Mouse (Mus musculus) midbrain, embryonic 12.5 days (tissue): ENCODE data around the gene Nptxr. TPM values are rescaled to one million over a fixed set of nuclear protein-coding genes. Genes with fewer than 3 reads are reported as not detected.
A peak's percentile ranks its signal among the peaks of the same experiment; 100 is the strongest.

Experiments
- ATAC-seq: fragments of 200-750 bp; cut with Nextera tagmentation; 2 replicates; pipeline ENCODE4 v1.8.0; 2017; ENCODE audit warnings: low read depth, moderate TSS enrichment, moderate library complexity; ENCODE audit not compliant: low FRiP score
- H3K27ac ChIP-seq: fragments of 300-500 bp; sonication (generic); replicated peaks from 2 replicates; pipeline ENCODE4 v1.5.1; 2016; ENCODE audit warnings: mild to moderate bottlenecking
- H3K27me3 ChIP-seq: fragments of 300-500 bp; sonication (generic); 2 replicates; pipeline ENCODE4 v1.6.1; 2016; ENCODE audit warnings: mild to moderate bottlenecking
- H3K36me3 ChIP-seq: fragments of 300-500 bp; sonication (generic); 2 replicates; pipeline ENCODE4 v1.6.1; 2016
- H3K4me1 ChIP-seq: fragments of 300-500 bp; sonication (generic); 2 replicates; pipeline ENCODE4 v1.6.1; 2016
- H3K4me2 ChIP-seq: fragments of 300-500 bp; sonication (generic); replicated peaks from 2 replicates; pipeline ENCODE4 v1.6.1; 2016; ENCODE audit warnings: mild to moderate bottlenecking, moderate library complexity
- H3K4me3 ChIP-seq: fragments of 300-500 bp; sonication (generic); 2 replicates; pipeline ENCODE4 v1.5.1; 2016; ENCODE audit warnings: mild to moderate bottlenecking
- H3K9ac ChIP-seq: fragments of 300-500 bp; sonication (generic); replicated peaks from 2 replicates; pipeline ENCODE4 v1.6.1; 2016; ENCODE audit warnings: mild to moderate bottlenecking, moderate library complexity
- H3K9me3 ChIP-seq: fragments of 300-500 bp; sonication (generic); 2 replicates; pipeline ENCODE4 v1.6.1; 2016; ENCODE audit warnings: mild to moderate bottlenecking
- WGBS: fragments of 180-500 bp; shearing (Covaris S2); methylation state at CpG from one replicate; pipeline ENCODE4 v1.1.7; 2016; 5-methylcytosine and 5-hydroxymethylcytosine counted together
- polyA plus RNA-seq: library from polyadenylated mRNA; unstranded; fragments of >200 nt; fragmentation: Nextera tagmentation; extraction: Ambion mirVana; gene quantifications from 2 replicates; pipeline ENCODE4 v1.2.1, GENCODE M21; 2016

The Nptxr gene
- polyA plus RNA-seq, 1 experiment from 2014 or later: 8.7 TPM

GRCm38 (mm10) chr15:79757118-79757517 is 47.4 kb downstream of the Nptxr start:
- no peak overlapping the region for H3K4me2 ChIP-seq
- H3K27ac ChIP-seq: peak overlapping the region; percentile 49; the same call in 1 of the 2 replicates
- peaks cover 12% of the 10 kb centered on the region for H3K4me1 ChIP-seq
- WGBS: 93% methylated on average over 3 of the region's 3 CpGs
- H3K9me3 ChIP-seq: no peaks in the 10 kb centered on the region
- no peak overlapping the region for H3K9ac ChIP-seq
- ATAC-seq: no peak
- H3K36me3 ChIP-seq: peaks cover 15% of the 10 kb centered on the region
- H3K27me3 ChIP-seq: no peaks in the 10 kb centered on the region
- H3K4me3 ChIP-seq: no peak overlapping the region

- 75% methylated on average over 8 of the region's 8 CpGs for WGBS
- Histone ChIP-seq H3K9ac (no peak overlapping the region), H3K9me3 (no peaks in the 10 kb centered on the region), H3K4me3 (no peak overlapping the region), H3K4me1 (peaks cover 12% of the 10 kb centered on the region), H3K27me3 (no peaks in the 10 kb centered on the region), H3K4me2 (no peak overlapping the region), H3K27ac (peak overlapping the region; percentile 49; the same call in 1 of the 2 replicates), H3K36me3 (peaks cover 6% of the 10 kb centered on the region; the same call in 1 of the 2 replicates)
- no peak for ATAC-seq
Observed at GRCm38 (mm10) chr15:79755977-79756625, 48.5 kb downstream of the Nptxr start.

GRCm38 (mm10) chr15:79755176-79755575 is 49.4 kb downstream of the Nptxr start:
- Histone ChIP-seq H3K4me2 (no peak overlapping the region), H3K36me3 (no peaks in the 10 kb centered on the region), H3K9me3 (no peaks in the 10 kb centered on the region), H3K4me3 (no peak overlapping the region), H3K27me3 (no peaks in the 10 kb centered on the region), H3K27ac (no peak overlapping the region), H3K4me1 (peaks cover 12% of the 10 kb centered on the region), H3K9ac (no peak overlapping the region)
- whole genome bisulfite sequencing: 87% methylated on average over 4 of the region's 4 CpGs
- no peak for ATAC-seq

DNA sequence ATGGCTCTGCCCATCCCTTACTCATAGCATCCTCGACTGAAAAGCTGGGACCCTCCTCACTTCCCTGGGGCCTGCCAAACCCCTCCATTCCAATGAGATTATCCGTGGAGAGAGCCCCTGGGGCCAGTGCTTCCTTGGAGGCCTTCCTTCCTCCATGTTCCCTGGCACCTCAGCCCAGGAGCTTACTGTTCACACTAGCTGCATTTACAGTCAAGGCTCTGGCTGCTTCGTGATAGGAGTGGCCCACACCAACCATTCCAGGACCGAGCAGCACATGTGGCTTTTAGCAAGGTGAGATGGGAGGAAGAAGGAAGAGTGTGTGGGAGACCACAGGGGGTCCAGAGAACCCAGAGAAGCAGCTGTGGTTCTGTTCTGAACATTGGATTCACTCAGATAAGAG is 50.7 kb downstream of the Nptxr start:
- Histone ChIP-seq H3K9ac (no peak overlapping the region; the same call in 1 of the 2 replicates), H3K4me3 (no peak overlapping the region), H3K27me3 (no peaks in the 10 kb centered on the region), H3K4me2 (no peak overlapping the region), H3K9me3 (no peaks in the 10 kb centered on the region), H3K36me3 (no peaks in the 10 kb centered on the region), H3K27ac (no peak overlapping the region), H3K4me1 (peaks cover 12% of the 10 kb centered on the region)
- ATAC-seq: no peak
- 57% methylated on average over 4 of the region's 4 CpGs for WGBS

DNA sequence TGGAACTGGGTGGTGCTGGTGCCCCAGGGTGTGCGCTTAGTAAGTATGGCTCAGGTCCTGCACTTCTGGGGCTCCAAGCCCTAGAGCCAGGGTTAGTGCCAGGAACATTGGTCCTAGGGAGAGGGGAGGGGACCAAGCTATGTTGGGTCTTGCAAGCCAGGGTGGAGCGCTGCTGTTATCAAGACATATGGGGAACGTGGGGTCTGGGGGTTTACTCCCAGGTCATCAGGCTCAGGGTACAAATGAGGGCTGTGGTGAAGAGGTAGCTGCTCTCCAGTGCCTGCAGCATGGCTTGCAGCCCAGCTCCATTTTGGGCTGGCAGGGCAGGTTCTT is 51.2 kb downstream of the Nptxr start:
- Histone ChIP-seq H3K4me3 (no peak overlapping the region), H3K9ac (no peak overlapping the region), H3K4me2 (no peak overlapping the region), H3K4me1 (peaks cover 12% of the 10 kb centered on the region), H3K27me3 (no peaks in the 10 kb centered on the region), H3K27ac (no peak overlapping the region), H3K9me3 (no peaks in the 10 kb centered on the region), H3K36me3 (no peaks in the 10 kb centered on the region)
- 0 out of 2 replicates have a peak, but pooled peaks have one; percentile 27 for ATAC-seq
- 90% methylated on average over 3 of the region's 3 CpGs for WGBS

- Histone ChIP-seq H3K4me1 (peaks cover 12% of the 10 kb centered on the region), H3K27me3 (no peaks in the 10 kb centered on the region), H3K36me3 (no peaks in the 10 kb centered on the region), H3K9me3 (no peaks in the 10 kb centered on the region), H3K27ac (no peak overlapping the region), H3K9ac (no peak overlapping the region), H3K4me3 (no peak overlapping the region), H3K4me2 (no peak overlapping the region)
- 0 out of 2 replicates have a peak, but pooled peaks have one; percentile 12 for ATAC-seq
- 23% methylated on average over 11 of the region's 11 CpGs for WGBS
Observed at GRCm38 (mm10) chr15:79752742-79753419, 51.7 kb downstream of the Nptxr start.

DNA sequence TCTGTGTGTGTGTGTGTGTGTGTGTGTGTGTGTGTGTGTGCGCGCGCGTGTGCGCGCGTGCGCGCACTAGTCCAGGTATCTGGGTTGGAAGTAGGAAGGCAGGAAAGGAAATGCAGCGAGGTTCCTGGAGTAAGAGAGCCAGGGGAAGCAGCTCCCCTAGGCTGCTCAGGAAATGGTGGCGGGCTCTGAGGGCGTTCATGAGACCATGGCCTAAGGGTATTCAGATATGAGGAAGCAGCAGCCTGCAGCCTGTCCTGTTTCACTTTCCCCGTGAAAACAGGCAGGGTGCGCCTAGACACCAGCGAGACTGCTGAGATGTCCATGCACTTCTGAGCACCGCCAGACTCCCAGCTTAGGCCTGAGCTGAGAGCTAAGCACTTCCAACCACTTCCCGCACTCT is 52.8 kb downstream of the Nptxr start:
- Histone ChIP-seq H3K9me3 (no peaks in the 10 kb centered on the region), H3K27ac (no peak overlapping the region), H3K4me3 (no peak overlapping the region), H3K4me1 (peaks cover 10% of the 10 kb centered on the region), H3K27me3 (no peaks in the 10 kb centered on the region), H3K36me3 (no peaks in the 10 kb centered on the region), H3K4me2 (no peak overlapping the region), H3K9ac (no peak overlapping the region)
- no peak for ATAC-seq
- WGBS: 84% methylated on average over 17 of the region's 17 CpGs

- no peak for ATAC-seq
- H3K9me3 ChIP-seq: no peaks in the 10 kb centered on the region
- no peaks in the 10 kb centered on the region for H3K36me3 ChIP-seq
- no peaks in the 10 kb centered on the region for H3K4me1 ChIP-seq
- H3K27ac ChIP-seq: no peak overlapping the region
- no peak overlapping the region for H3K4me2 ChIP-seq
- H3K4me3 ChIP-seq: no peak overlapping the region
- no peak overlapping the region for H3K9ac ChIP-seq
- H3K27me3 ChIP-seq: no peaks in the 10 kb centered on the region
- WGBS: 91% methylated on average over 8 of the region's 8 CpGs
Observed at GRCm38 (mm10) chr15:79750266-79750665, 54.3 kb downstream of the Nptxr start.

GRCm38 (mm10) chr15:79749162-79749561 is 55.4 kb downstream of the Nptxr start:
- Histone ChIP-seq H3K9ac (no peak overlapping the region), H3K27ac (no peak overlapping the region), H3K36me3 (no peaks in the 10 kb centered on the region), H3K27me3 (no peaks in the 10 kb centered on the region), H3K4me3 (no peak overlapping the region), H3K9me3 (no peaks in the 10 kb centered on the region), H3K4me2 (no peak overlapping the region), H3K4me1 (no peaks in the 10 kb centered on the region; the same call in 1 of the 2 replicates)
- ATAC-seq: no peak
- 89% methylated on average over 7 of the region's 7 CpGs for WGBS

GRCm38 (mm10) chr15:79747998-79748397 is 56.6 kb downstream of the Nptxr start:
- WGBS: 55% methylated on average over 11 of the region's 11 CpGs
- H3K27me3 ChIP-seq: no peaks in the 10 kb centered on the region
- H3K9ac ChIP-seq: no peak overlapping the region
- no peak overlapping the region for H3K27ac ChIP-seq
- H3K4me2 ChIP-seq: no peak overlapping the region
- H3K4me1 ChIP-seq: peaks cover 2% of the 10 kb centered on the region; the same call in 1 of the 2 replicates
- H3K4me3 ChIP-seq: no peak overlapping the region
- H3K36me3 ChIP-seq: no peaks in the 10 kb centered on the region
- H3K9me3 ChIP-seq: no peaks in the 10 kb centered on the region
- no peak for ATAC-seq

- H3K4me3 ChIP-seq: no peak overlapping the region
- no peaks in the 10 kb centered on the region for H3K36me3 ChIP-seq
- H3K4me2 ChIP-seq: no peak overlapping the region
- H3K27me3 ChIP-seq: no peaks in the 10 kb centered on the region
- H3K4me1 ChIP-seq: peaks cover 13% of the 10 kb centered on the region
- no peak overlapping the region for H3K27ac ChIP-seq
- no peak overlapping the region for H3K9ac ChIP-seq
- H3K9me3 ChIP-seq: no peaks in the 10 kb centered on the region
- 91% methylated on average over 5 of the region's 5 CpGs for WGBS
- ATAC-seq: no peak
Observed at GRCm38 (mm10) chr15:79745883-79746282, 58.7 kb downstream of the Nptxr start.

GRCm38 (mm10) chr15:79745312-79745711 is 59.3 kb downstream of the Nptxr start:
- Histone ChIP-seq H3K4me2 (no peak overlapping the region), H3K27ac (no peak overlapping the region), H3K4me1 (peaks cover 18% of the 10 kb centered on the region), H3K9me3 (no peaks in the 10 kb centered on the region), H3K27me3 (no peaks in the 10 kb centered on the region), H3K36me3 (no peaks in the 10 kb centered on the region), H3K4me3 (no peak overlapping the region), H3K9ac (no peak overlapping the region)
- ATAC-seq: no peak
- WGBS: 91% methylated on average over 10 of the region's 10 CpGs
